Mouse (Mus musculus): Measurements from ENCODE around the gene Ubr1.
A peak's percentile ranks its signal among the peaks of the same experiment; 100 is the strongest.

Ubr1 gene

GRCm38 (mm10) chr2:120850424-120851082 is 120.0 kb downstream of the Ubr1 start, which contains the start of gene Ttbk2:
Gene Ttbk2 (minus strand): TSS chr2:120850604.
- DNase-seq: peak; percentile 95

DNA sequence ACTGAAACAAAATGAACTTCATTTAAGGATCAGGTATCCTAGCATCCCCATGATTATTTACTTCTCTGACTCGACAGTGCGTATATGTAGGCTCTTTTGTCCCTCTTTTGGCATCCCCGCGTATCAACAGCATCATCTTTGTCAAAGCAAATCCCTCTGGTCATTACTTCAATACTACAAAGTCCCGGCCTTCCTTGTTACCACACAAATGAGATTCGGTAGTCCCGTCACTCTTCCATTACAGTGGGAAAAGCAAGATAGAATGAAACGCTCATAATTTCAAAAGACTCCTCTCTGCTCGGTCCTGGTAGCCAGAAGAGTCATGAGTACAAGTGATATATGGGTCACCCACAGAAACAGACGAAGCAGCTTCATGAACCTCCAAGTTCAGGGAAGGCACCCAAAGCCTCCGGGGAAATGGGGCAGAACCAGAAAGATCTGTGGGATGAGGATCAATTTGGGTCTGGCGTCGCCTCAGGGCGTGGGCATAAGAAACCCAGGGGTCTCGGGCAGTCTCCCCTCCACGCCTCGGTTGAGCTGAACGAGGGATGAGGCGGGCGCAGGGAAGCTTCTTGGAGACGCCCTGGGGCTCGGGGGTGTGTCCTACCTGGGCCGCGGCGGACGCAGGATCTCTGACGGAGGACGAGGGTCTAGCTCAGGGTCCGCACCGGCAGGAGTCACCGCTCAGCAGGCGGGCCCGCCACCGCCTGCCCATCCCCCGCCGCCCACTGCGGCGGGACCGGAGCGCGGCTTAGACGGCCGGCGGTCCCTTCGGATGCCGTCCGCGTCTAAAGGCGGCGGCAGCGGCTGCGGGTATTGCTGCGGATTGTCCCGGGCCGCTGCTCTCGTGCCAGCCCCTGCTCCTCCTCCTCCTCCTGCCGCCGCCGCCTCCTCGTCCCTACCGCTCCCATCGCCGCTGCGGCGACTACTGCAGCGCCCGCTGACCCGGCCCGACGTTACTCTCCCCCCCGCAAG is 120.8 kb downstream of the Ubr1 start, which contains the start of gene Cdan1:
TSS of gene Cdan1 (minus strand) at position 680 of the 975 bp plus-strand sequence.
- peak; percentile 51 to 60 for DNase-seq

DNA sequence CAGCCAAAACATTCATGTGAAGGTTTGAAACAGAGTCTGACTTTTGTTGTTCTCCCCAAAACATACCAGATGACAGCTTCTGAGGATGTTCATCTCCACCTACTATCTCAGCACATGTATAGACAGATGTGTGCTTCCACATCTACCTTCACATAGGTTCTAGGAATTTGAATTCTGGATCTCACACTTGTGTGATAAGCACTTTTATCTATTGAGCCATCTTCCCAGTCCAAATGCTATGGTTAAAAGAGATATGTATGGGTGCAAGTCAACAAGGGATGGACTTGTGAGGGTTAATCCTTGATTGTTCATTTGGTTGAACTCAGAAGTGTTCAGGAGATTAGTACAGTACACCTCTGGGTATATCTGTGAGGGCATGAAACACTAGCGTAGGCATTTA is 125.2 kb downstream of the Ubr1 start:
- no peak for DNase-seq

GRCm38 (mm10) chr2:120843990-120844389 is 126.5 kb downstream of the Ubr1 start:
- DNase-seq: no peak

- DNase-seq: no peak
Measured at GRCm38 (mm10) chr2:120841211-120841610, 129.3 kb downstream of the Ubr1 start.

DNA sequence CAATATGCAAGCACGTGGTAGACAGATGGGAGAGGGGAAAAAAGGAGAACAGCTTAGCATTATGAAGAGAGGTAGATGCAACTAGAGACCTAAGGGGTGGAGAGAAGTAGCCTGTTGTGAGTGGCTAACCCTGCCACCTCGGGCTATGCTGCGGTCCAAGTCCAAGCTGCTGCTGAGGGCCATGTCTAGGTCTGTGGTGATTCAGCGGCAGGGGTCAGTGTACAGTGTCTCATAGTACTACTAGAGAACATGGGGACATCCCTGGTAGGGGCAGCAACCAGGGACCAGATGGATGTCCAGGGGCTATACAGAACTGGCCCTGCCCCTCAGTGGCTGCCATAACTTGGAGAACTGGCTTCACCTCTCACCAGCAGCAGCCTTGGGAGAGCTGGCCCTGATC is 135.3 kb downstream of the Ubr1 start:
- DNase-seq: no peak

- DNase-seq: no peak
Measured at GRCm38 (mm10) chr2:120826936-120827638, 143.4 kb downstream of the Ubr1 start.
